Mouse (Mus musculus) forebrain, embryonic 15.5 days (tissue): ENCODE data around the gene Majin. TPM values are rescaled to one million over a fixed set of nuclear protein-coding genes. Genes with fewer than 3 reads are reported as not detected.

Experiments
- ATAC-seq: fragments of 200-750 bp; cut with Nextera tagmentation; replicated peaks from 2 replicates; pipeline ENCODE4 v1.8.0; 2017; ENCODE audit warnings: mild to moderate bottlenecking, moderate TSS enrichment, moderate library complexity
- H3K27ac ChIP-seq: fragments of 300-500 bp; sonication (generic); replicated peaks from 2 replicates; pipeline ENCODE4 v1.5.1; 2015; ENCODE audit warnings: mild to moderate bottlenecking, inconsistent platforms
- H3K27me3 ChIP-seq: fragments of 300-500 bp; sonication (generic); 2 replicates; pipeline ENCODE4 v1.6.1; 2015; ENCODE audit warnings: inconsistent platforms
- H3K36me3 ChIP-seq: fragments of 300-500 bp; sonication (generic); 2 replicates; pipeline ENCODE4 v1.6.1; 2015; ENCODE audit warnings: mild to moderate bottlenecking, inconsistent platforms
- H3K4me1 ChIP-seq: fragments of 300-500 bp; sonication (generic); 2 replicates; pipeline ENCODE4 v1.6.1; 2015; ENCODE audit warnings: inconsistent platforms
- H3K4me2 ChIP-seq: fragments of 300-500 bp; sonication (generic); replicated peaks from 2 replicates; pipeline ENCODE4 v1.6.1; 2015; ENCODE audit warnings: mild to moderate bottlenecking, inconsistent platforms
- H3K4me3 ChIP-seq: fragments of 300-500 bp; sonication (generic); 2 replicates; pipeline ENCODE4 v1.5.1; 2015; ENCODE audit warnings: mild to moderate bottlenecking, inconsistent platforms
- H3K9ac ChIP-seq: fragments of 300-500 bp; sonication (generic); replicated peaks from 2 replicates; pipeline ENCODE4 v1.6.1; 2015; ENCODE audit warnings: mild to moderate bottlenecking, inconsistent platforms
- H3K9me3 ChIP-seq: fragments of 300-500 bp; sonication (generic); 2 replicates; pipeline ENCODE4 v1.6.1; 2016; ENCODE audit warnings: inconsistent platforms
- WGBS: fragments of 180-500 bp; shearing (Covaris S2); methylation state at CpG from one replicate; pipeline ENCODE4 v1.1.7; 2015; ENCODE audit warnings: mixed read lengths; 5-methylcytosine and 5-hydroxymethylcytosine counted together
- polyA plus RNA-seq: library from polyadenylated mRNA; unstranded; fragments of >200 nt; fragmentation: Nextera tagmentation; extraction: Ambion mirVana; gene quantifications from 2 replicates; pipeline ENCODE4 v1.2.1, GENCODE M21; 2015

Majin gene
- polyA plus RNA-seq, 1 experiment from 2014 or later, result not detected

DNA sequence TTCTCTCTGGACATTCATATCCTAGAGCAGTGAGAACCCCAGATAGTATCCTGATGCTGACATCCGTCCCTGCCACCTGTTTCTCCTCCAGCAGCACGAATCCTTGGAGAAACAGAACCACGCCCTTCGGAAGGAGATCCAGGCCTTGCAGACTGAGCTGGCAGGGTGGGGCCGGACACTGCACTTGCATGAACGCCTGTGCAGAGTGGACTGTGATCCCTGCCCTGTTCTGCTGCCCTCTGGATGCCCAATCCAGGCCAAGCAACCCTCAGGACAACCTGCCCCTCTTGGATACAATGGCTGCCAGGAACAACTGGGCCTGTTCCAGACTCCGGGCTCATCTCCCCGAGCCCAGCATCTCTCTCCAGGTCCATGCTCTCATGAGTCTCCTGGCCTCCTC, 13.0 kb upstream of the Majin start:
- no peaks in the 10 kb centered on the region for H3K36me3 ChIP-seq
- WGBS, result 91% methylated on average over 8 of the region's 8 CpGs
- no peaks in the 10 kb centered on the region for H3K4me1 ChIP-seq
- H3K9ac ChIP-seq, result no peak overlapping the region
- no peaks in the 10 kb centered on the region for H3K27me3 ChIP-seq
- H3K9me3 ChIP-seq, result no peaks in the 10 kb centered on the region
- ATAC-seq, result no peak
- no peak overlapping the region for H3K27ac ChIP-seq
- H3K4me2 ChIP-seq, result no peak overlapping the region
- no peak overlapping the region for H3K4me3 ChIP-seq

DNA sequence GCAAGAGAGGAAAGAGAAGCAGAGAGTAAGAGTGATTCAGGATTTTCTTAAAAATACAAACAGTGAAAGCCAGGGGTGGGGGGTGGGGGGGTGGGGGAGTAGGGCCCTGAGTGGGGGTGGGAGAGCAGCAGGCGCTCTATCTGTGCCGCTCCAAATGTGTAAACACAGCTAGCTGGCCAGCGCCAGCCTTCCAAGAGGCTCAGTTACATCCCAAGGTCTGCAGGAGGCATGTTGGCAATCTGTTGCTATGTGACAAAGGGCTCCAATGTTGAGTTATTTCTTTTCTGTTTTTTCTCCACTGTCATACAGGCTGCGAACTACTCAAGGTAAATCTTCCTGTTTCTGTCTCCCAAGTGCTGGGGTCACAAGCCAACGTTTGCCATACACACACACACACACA, 9.4 kb upstream of the Majin start:
- Histone ChIP-seq H3K9ac (no peak overlapping the region), H3K4me1 (no peaks in the 10 kb centered on the region), H3K9me3 (no peaks in the 10 kb centered on the region), H3K36me3 (no peaks in the 10 kb centered on the region), H3K4me2 (no peak overlapping the region), H3K27me3 (no peaks in the 10 kb centered on the region), H3K27ac (no peak overlapping the region), H3K4me3 (no peak overlapping the region)
- WGBS, result 43% methylated on average over 5 of the region's 5 CpGs
- no peak for ATAC-seq

DNA sequence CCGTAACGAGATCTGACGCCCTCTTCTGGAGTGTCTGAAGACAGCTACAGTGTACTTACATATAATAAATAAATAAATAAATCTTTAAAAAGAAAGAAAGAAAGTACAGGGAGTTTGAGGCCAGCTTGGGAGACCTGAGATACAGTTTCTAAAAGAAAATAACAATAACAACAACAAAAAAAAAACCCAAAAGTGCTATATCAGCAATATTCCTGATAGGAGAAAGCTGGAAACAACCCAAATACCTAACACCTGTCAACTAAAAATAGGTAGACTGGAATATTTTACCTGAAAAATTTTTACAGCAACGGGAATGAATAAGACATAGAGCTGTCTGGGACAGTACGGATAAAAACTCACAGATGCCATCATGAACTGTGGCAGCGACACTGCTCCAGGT, 5.4 kb upstream of the Majin start:
- H3K9me3 ChIP-seq, result no peaks in the 10 kb centered on the region
- H3K4me3 ChIP-seq, result no peak overlapping the region
- no peak overlapping the region for H3K27ac ChIP-seq
- H3K4me2 ChIP-seq, result no peak overlapping the region
- H3K9ac ChIP-seq, result no peak overlapping the region
- ATAC-seq, result no peak
- no peaks in the 10 kb centered on the region for H3K4me1 ChIP-seq
- WGBS, result 90% methylated on average over 6 of the region's 6 CpGs
- H3K36me3 ChIP-seq, result no peaks in the 10 kb centered on the region
- H3K27me3 ChIP-seq, result no peaks in the 10 kb centered on the region

DNA sequence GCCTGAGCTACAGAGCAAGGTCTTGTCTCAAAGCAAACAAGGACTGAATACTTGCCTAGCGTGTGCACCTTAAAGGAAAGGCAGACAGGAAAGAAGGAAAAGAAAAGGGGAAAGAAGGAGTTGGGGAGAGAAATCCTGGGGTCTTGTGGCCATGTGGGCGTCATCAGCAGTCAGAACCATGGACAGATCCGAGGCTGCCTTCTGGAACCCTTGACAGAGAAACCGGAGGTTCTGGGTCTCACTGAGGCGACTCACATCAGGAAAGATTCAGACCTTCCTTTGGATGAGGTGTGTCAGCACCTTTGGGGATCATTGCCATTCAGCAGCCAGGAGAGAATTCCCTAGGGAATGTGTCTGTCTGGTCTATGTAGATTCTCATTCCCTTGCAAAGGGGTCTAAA, 2.6 kb upstream of the Majin start:
- 23% methylated on average over 5 of the region's 5 CpGs for WGBS
- Histone ChIP-seq H3K4me3 (no peak overlapping the region), H3K36me3 (no peaks in the 10 kb centered on the region), H3K4me2 (no peak overlapping the region), H3K27me3 (no peaks in the 10 kb centered on the region), H3K9me3 (no peaks in the 10 kb centered on the region), H3K9ac (no peak overlapping the region), H3K27ac (no peak overlapping the region), H3K4me1 (no peaks in the 10 kb centered on the region)
- no peak for ATAC-seq

DNA sequence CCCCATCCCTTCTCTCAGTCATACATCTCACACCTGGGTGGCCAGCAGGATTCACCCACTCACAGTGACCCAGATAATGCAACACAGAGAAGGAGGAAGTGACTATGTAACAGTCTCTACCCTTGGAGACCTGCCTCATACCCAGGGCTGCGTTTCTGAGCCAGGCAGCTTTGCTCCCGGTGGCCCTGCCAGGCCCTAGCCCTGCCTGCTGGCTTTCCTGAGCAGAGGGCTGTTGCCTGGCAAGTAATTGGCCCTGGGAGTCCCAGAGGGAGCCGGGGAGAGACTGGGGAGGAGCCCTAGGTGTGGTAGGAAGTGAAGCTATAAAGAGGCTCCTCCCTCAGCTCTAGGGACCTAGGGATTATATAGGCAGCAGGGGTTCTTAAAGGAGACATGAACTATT, 1.7 kb upstream of the Majin start:
- H3K4me1 ChIP-seq, result no peaks in the 10 kb centered on the region
- 21% methylated on average over 3 of the region's 3 CpGs for WGBS
- H3K27me3 ChIP-seq, result no peaks in the 10 kb centered on the region
- H3K9ac ChIP-seq, result no peak overlapping the region
- ATAC-seq, result no peak
- H3K27ac ChIP-seq, result no peak overlapping the region
- H3K9me3 ChIP-seq, result no peaks in the 10 kb centered on the region
- no peak overlapping the region for H3K4me3 ChIP-seq
- no peaks in the 10 kb centered on the region for H3K36me3 ChIP-seq
- no peak overlapping the region for H3K4me2 ChIP-seq

DNA sequence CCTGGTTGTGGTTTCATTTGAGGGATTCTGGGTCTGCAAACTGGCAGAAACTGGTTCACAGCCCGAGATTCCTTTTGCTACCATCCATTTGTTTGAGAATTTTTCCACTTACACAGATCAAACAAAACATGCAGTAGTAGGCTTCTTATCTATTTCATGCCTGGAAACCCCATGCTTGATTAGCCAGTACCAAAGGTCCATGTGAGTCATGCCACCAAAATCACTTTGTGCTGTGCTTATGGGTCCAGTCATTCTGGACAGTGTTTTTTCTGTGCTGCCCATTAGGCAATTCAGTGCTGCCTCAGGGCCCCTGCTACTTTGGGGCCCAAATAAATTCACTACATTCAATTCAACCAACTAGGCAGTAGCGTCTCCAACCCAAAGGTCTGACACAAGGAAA, 20.1 kb downstream of the Majin start:
- Histone ChIP-seq H3K36me3 (no peaks in the 10 kb centered on the region), H3K9me3 (no peaks in the 10 kb centered on the region), H3K4me1 (no peaks in the 10 kb centered on the region), H3K27ac (no peak overlapping the region), H3K27me3 (no peaks in the 10 kb centered on the region), H3K9ac (no peak overlapping the region), H3K4me2 (no peak overlapping the region), H3K4me3 (no peak overlapping the region)
- ATAC-seq, result no peak
- 80% methylated on average over 2 of the region's 2 CpGs for WGBS

DNA sequence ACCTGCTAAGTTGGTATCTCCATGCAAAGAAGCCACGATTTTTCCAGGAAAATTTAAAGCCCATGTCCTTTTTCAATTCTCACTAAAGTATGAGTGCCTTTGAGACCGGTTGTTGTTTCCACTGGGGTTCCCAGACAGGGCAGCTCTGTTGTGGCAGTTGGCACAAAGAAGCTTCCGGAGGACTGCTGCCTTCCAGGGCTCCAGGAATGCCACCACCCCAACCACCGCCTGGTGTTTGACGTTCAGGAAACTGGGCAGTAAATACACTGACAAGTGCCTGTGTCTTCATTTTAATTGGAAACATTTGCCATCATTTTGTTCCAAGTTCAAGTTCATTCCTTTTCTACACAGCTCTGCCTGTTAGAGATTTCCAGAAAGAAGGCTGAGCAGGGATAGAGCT, 22.5 kb downstream of the Majin start:
- no peak overlapping the region for H3K4me3 ChIP-seq
- H3K36me3 ChIP-seq, result no peaks in the 10 kb centered on the region
- no peak overlapping the region for H3K9ac ChIP-seq
- H3K27ac ChIP-seq, result no peak overlapping the region
- H3K9me3 ChIP-seq, result no peaks in the 10 kb centered on the region
- H3K4me1 ChIP-seq, result no peaks in the 10 kb centered on the region
- WGBS, result 83% methylated on average over 5 of the region's 5 CpGs
- H3K27me3 ChIP-seq, result no peaks in the 10 kb centered on the region
- no peak overlapping the region for H3K4me2 ChIP-seq
- ATAC-seq, result no peak

DNA sequence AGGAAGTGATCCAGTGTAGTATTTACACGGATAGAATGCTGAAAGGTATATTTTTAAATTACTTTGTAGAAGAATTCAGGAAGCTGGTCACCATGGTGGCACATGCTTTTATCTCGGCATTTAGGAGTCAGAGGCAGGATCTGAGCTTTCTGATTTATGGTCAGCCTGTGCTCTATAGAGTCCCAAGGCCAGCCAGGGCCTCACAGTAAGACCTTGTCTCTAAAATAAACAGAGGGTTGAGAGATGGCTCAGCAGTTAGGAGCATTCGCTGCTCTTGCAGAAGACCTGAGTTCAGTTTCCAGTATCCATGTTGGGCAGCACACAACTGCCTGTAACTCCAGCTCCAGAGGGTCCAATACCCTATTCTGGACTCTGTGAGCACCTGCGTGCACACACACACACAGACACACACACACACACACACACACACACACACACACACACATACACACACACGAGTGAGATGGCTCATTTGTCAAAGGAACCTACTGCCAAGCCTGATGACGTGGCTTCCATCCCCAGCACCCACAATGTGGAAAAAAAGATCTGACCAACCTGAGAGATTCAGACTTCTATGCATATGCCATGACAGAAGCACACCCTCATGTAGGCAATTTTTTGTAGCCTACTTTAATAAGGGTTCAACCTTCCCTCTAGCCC, 32.0 kb downstream of the Majin start:
- Histone ChIP-seq H3K4me3 (no peak overlapping the region), H3K9me3 (no peaks in the 10 kb centered on the region), H3K36me3 (no peaks in the 10 kb centered on the region), H3K4me2 (no peak overlapping the region), H3K9ac (no peak overlapping the region), H3K4me1 (no peaks in the 10 kb centered on the region), H3K27ac (no peak overlapping the region), H3K27me3 (no peaks in the 10 kb centered on the region)
- WGBS, result 86% methylated on average over 6 of the region's 6 CpGs
- no peak for ATAC-seq

DNA sequence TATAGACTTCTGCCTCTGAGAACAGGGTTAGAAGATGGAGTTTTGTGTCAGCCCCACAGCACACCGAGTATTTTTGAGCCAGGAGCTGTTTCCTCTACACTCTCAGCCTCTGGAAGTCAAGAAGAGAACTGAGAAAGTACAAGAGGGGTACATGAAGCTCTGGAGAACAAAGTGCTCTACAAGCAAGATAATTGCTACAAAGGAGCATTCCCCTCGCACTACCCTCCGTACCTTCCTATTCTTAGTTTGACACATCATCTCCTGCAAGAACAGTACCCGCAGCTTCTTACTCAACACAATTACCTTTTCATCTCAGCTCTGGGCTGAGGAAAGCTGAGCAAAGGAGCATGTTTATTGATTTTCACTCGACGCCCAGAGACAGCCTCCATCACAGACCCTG, 34.4 kb downstream of the Majin start:
- H3K36me3 ChIP-seq, result no peaks in the 10 kb centered on the region
- ATAC-seq, result no peak
- no peak overlapping the region for H3K4me3 ChIP-seq
- no peak overlapping the region for H3K9ac ChIP-seq
- no peaks in the 10 kb centered on the region for H3K9me3 ChIP-seq
- H3K27ac ChIP-seq, result no peak overlapping the region
- 65% methylated on average over 6 of the region's 6 CpGs for WGBS
- H3K4me2 ChIP-seq, result no peak overlapping the region
- no peaks in the 10 kb centered on the region for H3K4me1 ChIP-seq
- no peaks in the 10 kb centered on the region for H3K27me3 ChIP-seq

DNA sequence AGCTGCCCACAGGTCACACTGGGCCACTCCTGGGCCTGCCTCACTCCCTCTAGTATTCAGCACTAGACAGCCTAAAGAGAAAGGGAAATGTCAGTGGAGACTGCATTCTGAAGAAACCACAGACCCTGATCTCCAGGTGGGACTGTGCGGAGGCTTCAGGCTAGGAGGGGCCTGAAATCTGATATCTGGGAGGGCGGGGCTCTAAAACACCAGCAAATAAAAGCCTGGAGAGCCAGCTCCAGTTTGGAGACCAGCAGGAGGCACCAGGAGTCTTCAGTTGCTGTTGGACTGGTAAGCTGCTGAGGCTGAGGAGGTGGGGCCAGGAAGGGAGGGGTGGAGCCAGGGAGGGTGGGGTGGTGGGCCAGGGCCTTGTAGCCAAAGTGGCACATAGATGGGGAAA, 41.9 kb downstream of the Majin start, which contains the start of gene Gpha2:
Gpha2 (plus strand) TSS at position 246 of the 400 bp plus-strand sequence.
- Histone ChIP-seq H3K4me2 (no peak within 1 kb of the TSS), H3K27ac (no peak within 1 kb of the TSS), H3K4me3 (no peak within 1 kb of the TSS), H3K9ac (no peak within 1 kb of the TSS), H3K4me1 (no peaks in the 10 kb centered on the region), H3K36me3 (peaks cover 39% of the 10 kb centered on the region), H3K9me3 (no peaks in the 10 kb centered on the region), H3K27me3 (no peaks in the 10 kb centered on the region)
- 23% methylated on average over 2 of the region's 2 CpGs for WGBS
- ATAC-seq, result no peak

DNA sequence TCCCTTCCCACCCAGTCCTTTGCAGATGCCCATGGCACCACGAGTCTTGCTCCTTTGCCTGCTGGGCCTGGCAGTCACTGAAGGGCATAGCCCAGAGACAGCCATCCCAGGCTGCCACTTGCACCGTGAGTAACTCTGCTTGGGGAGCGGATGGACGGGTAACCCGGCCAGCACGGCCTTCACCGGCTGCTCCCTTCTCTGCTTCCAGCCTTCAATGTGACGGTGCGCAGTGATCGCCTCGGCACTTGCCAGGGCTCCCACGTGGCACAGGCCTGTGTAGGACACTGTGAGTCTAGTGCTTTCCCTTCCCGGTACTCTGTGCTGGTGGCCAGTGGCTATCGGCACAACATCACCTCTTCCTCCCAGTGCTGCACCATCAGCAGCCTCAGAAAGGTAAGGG, 42.6 kb downstream of the Majin start:
- H3K27me3 ChIP-seq, result no peaks in the 10 kb centered on the region
- H3K4me3 ChIP-seq, result no peak overlapping the region
- ATAC-seq, result no peak
- H3K4me1 ChIP-seq, result no peaks in the 10 kb centered on the region
- H3K4me2 ChIP-seq, result no peak overlapping the region
- 92% methylated on average over 14 of the region's 14 CpGs for WGBS
- H3K9me3 ChIP-seq, result no peaks in the 10 kb centered on the region
- H3K27ac ChIP-seq, result no peak overlapping the region
- H3K36me3 ChIP-seq, result peaks cover 43% of the 10 kb centered on the region
- no peak overlapping the region for H3K9ac ChIP-seq

DNA sequence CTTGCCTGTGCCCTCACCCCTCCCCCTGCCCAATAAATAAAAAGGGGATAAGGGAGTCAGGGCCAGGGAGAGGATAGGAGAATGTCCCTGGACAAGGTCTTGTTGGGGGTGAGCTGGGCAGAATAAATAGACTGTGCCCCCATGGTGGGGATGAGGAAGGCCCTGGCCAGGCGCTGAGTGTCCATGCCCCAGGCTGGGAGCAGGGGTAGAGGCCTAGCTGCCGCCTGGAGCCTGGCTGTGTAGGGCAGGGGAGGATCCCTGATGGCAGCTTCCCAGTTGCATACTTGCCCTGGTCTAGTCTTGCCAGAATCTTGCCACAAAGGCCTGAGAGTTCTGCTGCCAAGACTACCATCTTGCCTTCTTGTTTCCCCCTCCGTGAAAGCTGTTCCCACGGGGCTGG, 43.7 kb downstream of the Majin start:
- no peak overlapping the region for H3K9ac ChIP-seq
- H3K36me3 ChIP-seq, result peaks cover 53% of the 10 kb centered on the region
- H3K9me3 ChIP-seq, result no peaks in the 10 kb centered on the region
- no peak for ATAC-seq
- H3K4me2 ChIP-seq, result no peak overlapping the region
- H3K4me3 ChIP-seq, result no peak overlapping the region
- no peak overlapping the region for H3K27ac ChIP-seq
- H3K4me1 ChIP-seq, result no peaks in the 10 kb centered on the region
- no peaks in the 10 kb centered on the region for H3K27me3 ChIP-seq
- 85% methylated on average over 4 of the region's 4 CpGs for WGBS

DNA sequence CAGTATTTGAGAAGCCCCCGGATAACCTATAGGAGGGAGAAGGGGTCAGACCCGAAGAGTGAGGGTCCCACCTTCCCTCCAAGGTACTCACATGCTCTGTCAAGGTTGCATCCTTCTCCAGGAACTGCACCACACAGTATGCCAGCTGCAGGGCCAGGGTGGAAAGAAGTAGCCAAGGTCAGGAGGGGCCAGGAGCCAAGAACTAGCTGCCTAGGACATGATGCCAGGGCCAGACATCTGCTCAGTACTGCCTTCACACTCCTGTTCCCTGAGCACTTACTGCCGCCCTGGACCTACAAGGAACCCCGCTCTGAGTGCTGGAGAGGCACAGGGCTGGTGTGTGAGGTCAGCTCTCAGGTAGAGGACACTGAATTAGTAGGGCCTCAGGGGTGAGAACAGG, 46.2 kb downstream of the Majin start:
- Histone ChIP-seq H3K4me2 (no peak overlapping the region), H3K4me3 (no peak overlapping the region), H3K27ac (no peak overlapping the region), H3K27me3 (no peaks in the 10 kb centered on the region), H3K36me3 (peaks cover 53% of the 10 kb centered on the region), H3K9me3 (no peaks in the 10 kb centered on the region), H3K4me1 (peaks cover 18% of the 10 kb centered on the region), H3K9ac (no peak overlapping the region)
- no peak for ATAC-seq
- WGBS, result 84% methylated on average over 4 of the region's 4 CpGs
